Mouse (Mus musculus) right cerebral cortex, postnatal 10 days (tissue): Measurements from ENCODE around the gene Haus2.
A peak's percentile ranks its signal among the peaks of the same experiment; 100 is the strongest.
"Not testable (repeated sequence)": the region's sequence is repeated elsewhere in the genome, so short reads cannot be mapped to it uniquely, and the experiment has no call there.

Experiments used
- DNase-seq, 2 experiments: peaks; one replicate each; pipeline ENCODE4 v3.0.0; 2021; ENCODE audit warnings: low spot score in 2 of 2

Haus2 gene

GRCm38 (mm10) chr2:120608830-120609723 is at the start of gene Haus2, which contains the start of gene Lrrc57:
TSS of gene Haus2 (plus strand) at chr2:120609383.
TSS of gene Lrrc57 (minus strand) at chr2:120609520.
- DNase-seq = peak; percentile 95

GRCm38 (mm10) chr2:120561524-120561923 is 47.7 kb upstream of the Haus2 start:
- DNase-seq = no peak

- no peak for DNase-seq
These were observed 46.3 kb upstream of the Haus2 start for GRCm38 (mm10) chr2:120562859-120563234.

GRCm38 (mm10) chr2:120563235-120563990 is 45.8 kb upstream of the Haus2 start, which contains the start of gene Zfp106:
TSS of gene Zfp106 (minus strand) at chr2:120563843.
- DNase-seq = peak; percentile 90 to 91

- DNase-seq = not testable (repeated sequence)
These were observed 44.5 kb upstream of the Haus2 start for GRCm38 (mm10) chr2:120564548-120565188.

GRCm38 (mm10) chr2:120565363-120565762 is 43.8 kb upstream of the Haus2 start:
- DNase-seq = no peak

GRCm38 (mm10) chr2:120566886-120567797 is 42.0 kb upstream of the Haus2 start, which contains the start of gene Snap23:
TSS of gene Snap23 (plus strand) at chr2:120567671.
- DNase-seq = peak; percentile 96

- DNase-seq = no peak
These were observed 41.3 kb upstream of the Haus2 start for GRCm38 (mm10) chr2:120567798-120568320.

GRCm38 (mm10) chr2:120571081-120571480 is 38.1 kb upstream of the Haus2 start:
- no peak for DNase-seq

GRCm38 (mm10) chr2:120572161-120572560 is 37.0 kb upstream of the Haus2 start:
- not testable (repeated sequence) for DNase-seq

- no peak for DNase-seq
These were observed 34.1 kb upstream of the Haus2 start for GRCm38 (mm10) chr2:120575121-120575520.

- no peak for DNase-seq
These were observed 33.2 kb upstream of the Haus2 start for GRCm38 (mm10) chr2:120575978-120576377.

GRCm38 (mm10) chr2:120577799-120578198 is 31.4 kb upstream of the Haus2 start:
- no peak for DNase-seq

GRCm38 (mm10) chr2:120578286-120578685 is 30.9 kb upstream of the Haus2 start:
- no peak for DNase-seq

- DNase-seq = peak; percentile 53 to 72
These were observed 19.4 kb upstream of the Haus2 start for GRCm38 (mm10) chr2:120589759-120590158.

GRCm38 (mm10) chr2:120592227-120592626 is 17.0 kb upstream of the Haus2 start:
- DNase-seq = no peak

- no peak for DNase-seq
These were observed 11.4 kb upstream of the Haus2 start for GRCm38 (mm10) chr2:120597734-120598133.

GRCm38 (mm10) chr2:120599506-120599905 is 9.7 kb upstream of the Haus2 start:
- DNase-seq = no peak

GRCm38 (mm10) chr2:120606021-120606690 is 3.0 kb upstream of the Haus2 start:
- DNase-seq = no peak
